Mouse (Mus musculus) lung, postnatal 0 days (tissue): ENCODE measurements around the gene Rap1gds1.

Source experiments
- CTCF ChIP-seq: IDR thresholded peaks from 2 replicates; pipeline ENCODE4 v1.5.1; 2016; ENCODE audit warnings: antibody characterized with exemption, mild to moderate bottlenecking
- EP300 ChIP-seq: IDR thresholded peaks from 2 replicates; pipeline ENCODE4 v1.6.1; 2016; ENCODE audit warnings: antibody characterized with exemption, mild to moderate bottlenecking, control low read depth

DNA sequence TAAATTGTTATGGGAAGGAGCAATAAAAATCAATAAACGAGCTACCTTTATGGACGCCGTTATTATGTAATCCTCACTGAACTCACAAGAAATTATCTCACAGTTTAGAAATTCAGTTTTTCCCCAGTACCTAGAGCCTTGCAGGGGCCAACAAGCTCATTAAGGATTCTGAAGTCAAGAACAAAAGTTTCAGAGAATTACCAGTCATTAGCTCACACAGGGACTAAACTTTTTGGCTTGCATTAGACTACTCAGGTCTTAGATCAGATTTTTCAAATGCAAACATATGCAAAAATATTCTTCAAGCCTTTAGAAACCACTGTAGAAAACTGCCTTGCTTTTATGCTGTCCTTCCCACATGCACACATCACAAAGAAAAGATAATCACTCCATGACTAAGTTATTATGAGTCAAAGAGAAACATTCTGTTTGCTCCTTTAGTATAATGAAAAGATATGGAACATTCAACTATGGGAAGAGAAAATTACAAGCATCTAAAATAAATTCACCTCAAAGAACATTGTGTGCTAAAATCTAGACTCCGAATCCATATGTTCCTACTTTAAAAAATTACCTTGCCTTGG lies 44.3 kb downstream of the Rap1gds1 start:
- no peak for TF ChIP-seq EP300
- TF ChIP-seq CTCF: no peak
